Mouse (Mus musculus) heart, embryonic 11.5 days (tissue): Measurements from ENCODE around the gene Slc25a29. TPM values are rescaled to one million over a fixed set of nuclear protein-coding genes. Genes with fewer than 3 reads are reported as not detected.

Experiments
- ATAC-seq: fragments of 200-750 bp; cut with Nextera tagmentation; replicated peaks from 2 replicates; pipeline ENCODE4 v1.8.0; 2017; ENCODE audit warnings: moderate library complexity; ENCODE audit not compliant: insufficient number of reproducible peaks, low FRiP score, low TSS enrichment
- H3K27ac ChIP-seq: fragments of 300-500 bp; sonication (generic); 2 replicates; pipeline ENCODE4 v1.5.1; 2014; ENCODE audit warnings: mild to moderate bottlenecking, low read depth, low read length
- H3K27me3 ChIP-seq: fragments of 300-500 bp; sonication (generic); 2 replicates; pipeline ENCODE4 v1.6.1; 2014; ENCODE audit warnings: mild to moderate bottlenecking, low read length, mixed read lengths; ENCODE audit not compliant: control insufficient read depth, insufficient read depth
- H3K36me3 ChIP-seq: fragments of 300-500 bp; sonication (generic); 2 replicates; pipeline ENCODE4 v1.6.1; 2014; ENCODE audit warnings: mild to moderate bottlenecking, low read length, moderate library complexity, mixed read lengths; ENCODE audit not compliant: control insufficient read depth, insufficient read depth
- H3K4me1 ChIP-seq: fragments of 300-500 bp; sonication (generic); 2 replicates; pipeline ENCODE4 v1.6.1; 2014; ENCODE audit warnings: low read length; ENCODE audit not compliant: control insufficient read depth, insufficient read depth
- H3K4me2 ChIP-seq: fragments of 300-500 bp; sonication (generic); 2 replicates; pipeline ENCODE4 v1.6.1; 2014; ENCODE audit warnings: mild to moderate bottlenecking, moderate library complexity
- H3K4me3 ChIP-seq: fragments of 300-500 bp; sonication (generic); 2 replicates; pipeline ENCODE4 v1.5.1; 2014; ENCODE audit warnings: low read depth, low read length
- H3K9ac ChIP-seq: fragments of 300-500 bp; sonication (generic); 2 replicates; pipeline ENCODE4 v1.6.1; 2014; ENCODE audit warnings: mild to moderate bottlenecking, low read depth, low read length, moderate library complexity
- H3K9me3 ChIP-seq: fragments of 300-500 bp; sonication (generic); replicated peaks from 2 replicates; pipeline ENCODE4 v1.6.1; 2016; ENCODE audit warnings: low read length; ENCODE audit not compliant: control insufficient read depth
- WGBS: fragments of 180-500 bp; shearing (Covaris S2); extraction: QIAGEN DNeasy Blood & Tissue Kit; methylation state at CpG from one replicate; pipeline ENCODE4 v1.1.7; 2014; ENCODE audit not compliant: insufficient replicate concordance; 5-methylcytosine and 5-hydroxymethylcytosine counted together
- polyA plus RNA-seq: library from polyadenylated mRNA; unstranded; fragments of >200 nt; fragmentation: Nextera tagmentation; extraction: Ambion mirVana; gene quantifications from 2 replicates; pipeline ENCODE4 v1.2.1, GENCODE M21; 2014

Slc25a29 gene
- polyA plus RNA-seq, 1 experiment from 2014 or later, result 4.0 TPM

DNA sequence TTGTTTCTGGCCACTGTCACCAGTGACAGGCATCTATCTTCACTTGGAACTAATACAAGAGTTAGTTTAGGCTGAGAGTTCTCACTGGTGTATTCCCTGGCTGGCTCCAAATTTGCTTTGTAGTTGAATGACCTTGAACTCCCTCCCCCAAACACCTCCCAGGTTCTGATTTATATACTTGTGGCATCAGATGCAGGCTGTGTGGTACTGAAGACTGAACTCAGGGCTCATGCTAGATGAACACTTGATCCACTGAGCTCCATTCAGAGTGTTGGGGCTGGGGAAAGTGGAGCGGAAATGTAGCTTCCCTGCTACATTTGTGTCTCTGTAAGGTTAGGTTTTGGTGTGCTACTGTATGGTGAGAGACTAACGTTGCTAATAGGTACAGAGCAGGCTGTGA lies 31.3 kb downstream of the Slc25a29 start:
- Histone ChIP-seq H3K4me3 (no peak overlapping the region), H3K4me1 (peaks cover 11% of the 10 kb centered on the region), H3K27me3 (no peaks in the 10 kb centered on the region), H3K4me2 (no peak overlapping the region), H3K27ac (no peak overlapping the region), H3K36me3 (no peaks in the 10 kb centered on the region), H3K9me3 (no peaks in the 10 kb centered on the region), H3K9ac (no peak overlapping the region)
- no peak for ATAC-seq
- 83% methylated on average over 2 of the region's 2 CpGs for WGBS

DNA sequence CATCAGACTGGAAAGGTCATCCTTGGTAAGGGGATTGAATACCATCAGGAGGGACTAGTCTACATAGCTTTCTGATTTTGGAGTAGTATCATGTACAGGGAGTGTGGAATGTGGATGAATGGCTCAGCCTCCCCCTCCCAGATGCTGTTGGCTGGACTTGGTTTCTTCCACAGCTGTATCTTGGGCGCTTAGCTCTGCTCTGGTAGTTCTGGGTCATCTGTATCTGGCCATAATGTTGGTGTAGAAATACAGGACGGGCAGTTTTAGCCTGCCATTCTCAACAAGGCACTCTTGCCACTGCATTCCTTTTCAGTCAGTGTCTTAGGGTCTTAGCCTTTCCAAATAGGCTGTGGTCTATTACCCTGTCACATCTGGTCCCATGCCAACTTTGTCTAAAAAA lies 34.1 kb downstream of the Slc25a29 start:
- no peak for ATAC-seq
- no peaks in the 10 kb centered on the region for H3K27me3 ChIP-seq
- H3K36me3 ChIP-seq, result no peaks in the 10 kb centered on the region
- no peak overlapping the region for H3K27ac ChIP-seq
- H3K4me2 ChIP-seq, result no peak overlapping the region
- no peak overlapping the region for H3K9ac ChIP-seq
- peaks cover 12% of the 10 kb centered on the region for H3K4me1 ChIP-seq
- 77% methylated on average over 2 of the region's 2 CpGs for WGBS
- no peaks in the 10 kb centered on the region for H3K9me3 ChIP-seq
- no peak overlapping the region for H3K4me3 ChIP-seq

DNA sequence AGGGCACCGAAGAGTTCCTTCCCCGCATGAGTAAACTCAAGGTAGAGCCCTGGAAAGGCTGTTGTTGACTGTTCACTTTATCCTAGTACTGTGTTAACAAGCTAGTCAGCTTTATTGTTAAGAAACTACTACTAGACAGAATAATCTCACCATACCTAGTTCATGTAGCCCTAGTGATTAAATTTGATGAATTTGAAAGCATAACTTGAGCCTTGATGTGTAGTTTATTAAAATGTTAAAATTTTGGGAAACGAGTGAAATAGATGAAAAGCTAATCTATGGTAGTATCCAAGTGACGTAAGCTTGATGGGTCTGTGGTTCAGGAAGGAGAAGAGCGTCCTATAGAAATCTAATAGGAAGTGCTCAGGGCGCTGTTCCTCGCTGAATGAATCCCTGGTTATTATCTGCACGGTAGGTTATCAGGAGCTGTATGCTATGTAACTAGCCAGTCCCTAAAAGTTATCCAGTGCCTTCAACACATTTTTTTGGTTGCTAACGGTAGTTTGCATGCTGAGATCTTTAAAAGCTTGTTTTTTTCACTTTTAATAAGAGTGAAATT lies 40.6 kb downstream of the Slc25a29 start:
- no peak for ATAC-seq
- peak overlapping the region; percentile 76 for H3K4me2 ChIP-seq
- peak overlapping the region; percentile 100 for H3K4me3 ChIP-seq
- H3K27ac ChIP-seq, result peak overlapping the region; percentile 99
- H3K36me3 ChIP-seq, result no peaks in the 10 kb centered on the region
- peak overlapping the region; percentile 97 for H3K9ac ChIP-seq
- no peaks in the 10 kb centered on the region for H3K27me3 ChIP-seq
- peaks cover 18% of the 10 kb centered on the region for H3K4me1 ChIP-seq
- 7% methylated on average over 9 of the region's 9 CpGs for WGBS
- no peaks in the 10 kb centered on the region for H3K9me3 ChIP-seq

DNA sequence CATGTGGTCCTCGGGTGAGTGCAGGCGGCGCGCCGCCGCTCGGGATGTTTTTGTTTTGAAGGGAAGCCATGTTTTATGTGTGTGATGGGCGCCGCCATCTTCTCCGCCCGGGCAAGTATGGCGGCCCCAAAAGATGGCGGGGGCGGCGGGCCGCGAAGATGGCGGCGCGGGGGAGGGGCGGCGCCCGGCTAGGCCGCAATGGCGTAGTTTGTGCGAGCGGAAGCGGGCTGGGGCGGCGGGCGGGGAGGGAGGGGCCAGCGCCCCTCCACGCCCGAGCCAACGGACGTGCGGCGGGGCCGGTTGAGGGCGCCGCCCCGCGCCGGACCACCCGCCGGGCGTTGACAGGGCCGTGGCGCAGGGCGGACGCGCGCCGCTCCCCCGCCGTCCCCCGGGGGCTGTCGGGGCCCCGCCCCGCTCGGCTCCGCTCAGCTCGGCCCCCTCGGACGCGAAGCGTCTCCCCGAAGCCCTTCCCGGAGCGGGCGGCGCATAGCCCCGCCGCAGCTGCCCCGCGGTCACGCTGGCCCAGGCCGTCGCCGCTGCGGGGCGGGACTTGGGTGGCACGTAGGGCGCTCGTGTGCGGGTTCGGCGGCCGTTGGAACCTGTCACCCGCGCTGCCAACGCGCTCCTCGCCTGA lies 41.5 kb downstream of the Slc25a29 start:
- Histone ChIP-seq H3K4me3 (peak overlapping the region; percentile 100), H3K4me1 (peaks cover 18% of the 10 kb centered on the region), H3K4me2 (peak overlapping the region; percentile 76), H3K36me3 (no peaks in the 10 kb centered on the region), H3K9ac (peak overlapping the region; percentile 97), H3K9me3 (no peaks in the 10 kb centered on the region), H3K27ac (peak overlapping the region; percentile 99), H3K27me3 (no peaks in the 10 kb centered on the region)
- peak; percentile 66 for ATAC-seq
- under 1% methylated on average over 68 of the region's 94 CpGs for WGBS

DNA sequence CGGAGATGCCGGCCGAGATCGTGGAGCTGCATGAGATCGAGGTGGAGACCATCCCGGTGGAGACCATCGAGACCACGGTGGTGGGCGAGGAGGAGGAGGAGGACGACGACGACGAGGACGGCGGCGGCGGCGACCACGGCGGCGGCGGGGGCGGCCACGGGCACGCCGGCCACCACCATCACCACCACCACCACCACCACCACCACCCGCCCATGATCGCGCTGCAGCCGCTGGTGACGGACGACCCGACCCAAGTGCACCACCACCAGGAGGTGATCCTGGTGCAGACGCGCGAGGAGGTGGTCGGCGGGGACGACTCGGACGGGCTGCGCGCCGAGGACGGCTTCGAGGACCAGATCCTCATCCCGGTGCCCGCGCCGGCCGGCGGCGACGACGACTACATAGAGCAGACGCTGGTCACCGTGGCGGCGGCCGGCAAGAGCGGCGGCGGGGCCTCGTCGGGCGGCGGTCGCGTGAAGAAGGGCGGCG lies 42.2 kb downstream of the Slc25a29 start:
- under 1% methylated on average over 50 of the region's 71 CpGs for WGBS
- peak overlapping the region; percentile 99 for H3K27ac ChIP-seq
- no peaks in the 10 kb centered on the region for H3K27me3 ChIP-seq
- H3K4me3 ChIP-seq, result peak overlapping the region; percentile 100
- H3K4me2 ChIP-seq, result peak overlapping the region; percentile 76
- ATAC-seq, result no peak
- H3K4me1 ChIP-seq, result peaks cover 17% of the 10 kb centered on the region
- peak overlapping the region; percentile 97 for H3K9ac ChIP-seq
- no peaks in the 10 kb centered on the region for H3K36me3 ChIP-seq
- no peaks in the 10 kb centered on the region for H3K9me3 ChIP-seq

DNA sequence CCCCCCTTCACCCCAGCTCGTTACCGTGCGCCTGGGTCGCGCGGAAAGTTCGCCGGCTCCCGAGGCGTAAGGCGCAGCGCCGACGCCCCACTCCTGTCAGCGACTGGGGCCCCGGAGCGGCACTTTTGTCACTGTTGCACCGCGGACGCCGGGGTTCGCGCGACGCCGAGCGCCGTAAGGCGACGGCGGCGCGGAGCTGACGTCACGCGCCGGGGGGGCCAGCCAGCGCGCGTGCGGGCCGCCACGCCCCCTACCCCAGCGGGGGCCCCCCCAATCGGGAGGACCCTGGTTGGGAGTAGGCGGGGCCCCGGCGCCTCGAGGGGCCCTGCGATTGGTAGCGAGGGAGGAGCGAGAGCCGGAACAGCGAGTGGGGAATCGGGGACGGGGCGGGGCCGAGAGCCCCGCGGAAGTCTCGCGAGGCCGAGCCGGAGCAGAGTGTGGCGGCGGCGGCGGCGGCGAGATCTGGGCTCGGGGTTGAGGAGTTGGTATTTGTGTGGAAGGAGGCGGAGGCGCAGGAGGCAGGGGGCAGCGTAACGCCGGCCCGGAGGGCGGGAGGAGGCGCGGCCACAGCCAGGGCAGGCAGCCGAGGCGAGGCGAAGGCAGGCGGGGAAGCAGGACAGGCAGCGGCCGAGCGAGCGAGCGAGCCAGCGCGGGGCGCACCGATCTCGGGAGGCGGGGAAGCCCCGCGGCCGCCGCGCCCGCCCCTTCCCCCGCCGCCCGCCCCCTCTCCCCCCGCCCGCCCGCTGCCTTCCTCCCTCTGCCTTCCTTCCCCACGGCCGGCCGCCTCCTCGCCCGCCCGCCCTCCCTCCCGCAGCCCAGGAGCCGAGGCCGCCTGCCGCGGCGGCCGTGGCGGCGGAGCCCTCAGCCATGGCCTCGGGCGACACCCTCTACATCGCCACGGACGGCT lies 42.9 kb downstream of the Slc25a29 start, which contains the start of gene Yy1:
TSS of gene Yy1 (plus strand) at position 428 of the 907 bp plus-strand sequence.
- Histone ChIP-seq H3K9me3 (no peaks in the 10 kb centered on the region), H3K4me1 (peaks cover 15% of the 10 kb centered on the region), H3K9ac (peak within 1 kb of the TSS; percentile 97), H3K4me3 (peak within 1 kb of the TSS; percentile 100), H3K27ac (peak within 1 kb of the TSS; percentile 99), H3K27me3 (no peaks in the 10 kb centered on the region), H3K36me3 (no peaks in the 10 kb centered on the region), H3K4me2 (peak within 1 kb of the TSS; percentile 76)
- ATAC-seq, result peak; percentile 95
- under 1% methylated on average over 75 of the region's 127 CpGs for WGBS

DNA sequence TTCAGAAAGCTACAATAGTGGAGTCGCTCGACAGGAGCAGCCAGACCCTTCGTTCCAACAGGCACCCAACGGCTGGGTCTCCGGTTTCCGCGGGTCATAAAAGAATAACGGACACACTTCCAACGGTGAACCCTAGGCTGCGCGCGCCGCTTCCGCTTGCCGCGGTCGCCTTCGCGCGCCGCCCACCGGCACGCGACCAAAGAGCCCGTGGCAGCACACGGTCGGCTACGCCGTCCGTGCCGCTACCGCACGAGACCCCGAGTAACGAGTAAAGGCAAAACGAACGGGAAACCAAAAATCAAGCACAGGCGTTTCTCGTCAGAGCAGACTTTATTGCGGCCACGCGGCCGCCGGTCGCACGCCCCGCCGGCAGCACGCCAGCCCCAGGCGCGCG lies 43.5 kb downstream of the Slc25a29 start:
- Histone ChIP-seq H3K27me3 (no peaks in the 10 kb centered on the region), H3K36me3 (no peaks in the 10 kb centered on the region), H3K4me3 (peak overlapping the region; percentile 100), H3K9me3 (no peaks in the 10 kb centered on the region), H3K9ac (peak overlapping the region; percentile 97), H3K4me2 (peak overlapping the region; percentile 76), H3K27ac (peak overlapping the region; percentile 99), H3K4me1 (peaks cover 15% of the 10 kb centered on the region)
- WGBS, result under 1% methylated on average over 49 of the region's 52 CpGs
- peak; percentile 44; the same call in 1 of the 2 replicates for ATAC-seq

DNA sequence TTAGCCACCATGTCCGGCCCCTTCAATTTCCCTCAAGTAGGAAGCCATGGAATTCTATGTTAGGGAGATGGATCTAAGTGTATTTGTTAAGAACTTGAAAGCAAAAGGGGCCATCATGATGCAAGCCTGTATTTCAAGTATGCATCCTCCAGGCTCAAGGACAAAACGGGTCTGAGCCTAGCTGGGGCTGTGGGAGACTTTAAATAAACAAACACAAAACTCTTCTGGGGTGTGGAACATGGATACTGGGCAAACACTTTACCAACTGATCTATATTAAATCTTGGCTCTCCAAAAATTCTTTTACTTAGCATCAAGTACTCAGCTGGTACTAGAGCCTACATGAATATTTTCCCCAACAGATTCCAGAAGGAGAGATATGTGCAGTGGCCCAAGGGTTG lies 48.4 kb downstream of the Slc25a29 start:
- Histone ChIP-seq H3K36me3 (no peaks in the 10 kb centered on the region; the same call in 1 of the 2 replicates), H3K27me3 (no peaks in the 10 kb centered on the region), H3K9ac (no peak overlapping the region), H3K4me2 (no peak overlapping the region), H3K4me1 (peaks cover 4% of the 10 kb centered on the region), H3K27ac (no peak overlapping the region), H3K4me3 (no peak overlapping the region), H3K9me3 (no peaks in the 10 kb centered on the region)
- ATAC-seq, result no peak
- 79% methylated on average over 2 of the region's 2 CpGs for WGBS
